Mouse (Mus musculus) forebrain, embryonic 13.5 days (tissue): ENCODE results near the gene Fam129b. TPM values are rescaled to one million over a fixed set of nuclear protein-coding genes. Genes with fewer than 3 reads are reported as not detected.

Experiments used
- ATAC-seq: fragments of 200-750 bp; cut with Nextera tagmentation; 2 replicates; pipeline ENCODE4 v1.8.0; 2017
- H3K27ac ChIP-seq: fragments of 300-500 bp; sonication (generic); 2 replicates; pipeline ENCODE4 v1.5.1; 2015; ENCODE audit warnings: inconsistent platforms, mild to moderate bottlenecking, moderate library complexity
- H3K27me3 ChIP-seq: fragments of 300-500 bp; sonication (generic); 2 replicates; pipeline ENCODE4 v1.6.1; 2015; ENCODE audit warnings: mild to moderate bottlenecking, inconsistent platforms
- H3K36me3 ChIP-seq: fragments of 300-500 bp; sonication (generic); 2 replicates; pipeline ENCODE4 v1.6.1; 2015; ENCODE audit warnings: mild to moderate bottlenecking, inconsistent platforms; ENCODE audit not compliant: poor library complexity, severe bottlenecking
- H3K4me1 ChIP-seq: fragments of 300-500 bp; sonication (generic); 2 replicates; pipeline ENCODE4 v1.6.1; 2015; ENCODE audit warnings: inconsistent platforms
- H3K4me2 ChIP-seq: fragments of 300-500 bp; sonication (generic); 2 replicates; pipeline ENCODE4 v1.6.1; 2015; ENCODE audit warnings: inconsistent platforms, mild to moderate bottlenecking, moderate library complexity
- H3K4me3 ChIP-seq: fragments of 300-500 bp; sonication (generic); 2 replicates; pipeline ENCODE4 v1.5.1; 2015; ENCODE audit warnings: mild to moderate bottlenecking, inconsistent platforms
- H3K9ac ChIP-seq: fragments of 300-500 bp; sonication (generic); 2 replicates; pipeline ENCODE4 v1.6.1; 2015; ENCODE audit warnings: mild to moderate bottlenecking, inconsistent platforms
- H3K9me3 ChIP-seq: fragments of 300-500 bp; sonication (generic); replicated peaks from 2 replicates; pipeline ENCODE4 v1.6.1; 2016; ENCODE audit warnings: inconsistent platforms
- WGBS: fragments of 180-500 bp; shearing (Covaris S2); methylation state at CpG from one replicate; pipeline ENCODE4 v1.1.7; 2015; 5-methylcytosine and 5-hydroxymethylcytosine counted together
- polyA plus RNA-seq: library from polyadenylated mRNA; unstranded; fragments of >200 nt; fragmentation: Nextera tagmentation; extraction: Ambion mirVana; gene quantifications from 2 replicates; pipeline ENCODE4 v1.2.1, GENCODE M21; 2015

Gene Fam129b
- polyA plus RNA-seq, 1 experiment from 2014 or later, result 21.1 TPM

DNA sequence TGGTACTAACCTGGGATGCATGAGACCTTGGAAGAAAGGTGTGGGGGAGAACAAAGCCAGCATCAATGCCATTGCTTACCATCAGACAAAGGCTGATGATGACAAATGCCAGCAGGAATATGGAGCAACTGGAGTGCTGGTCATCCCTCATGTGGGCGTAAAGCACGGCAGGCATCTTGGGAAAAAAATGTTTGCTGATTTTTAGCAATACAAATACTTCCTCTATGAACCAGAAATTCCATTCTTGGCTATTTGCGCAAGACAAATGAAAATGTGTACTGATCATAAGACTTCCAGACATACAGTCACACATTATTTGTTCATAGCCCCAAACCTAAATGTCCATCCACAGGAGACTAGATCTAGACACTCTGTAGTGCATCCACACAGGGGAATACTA is 12.6 kb upstream of the Fam129b start:
- H3K27me3 ChIP-seq, result no peaks in the 10 kb centered on the region
- H3K9me3 ChIP-seq, result no peaks in the 10 kb centered on the region
- H3K36me3 ChIP-seq, result no peaks in the 10 kb centered on the region
- no peak overlapping the region for H3K9ac ChIP-seq
- H3K4me3 ChIP-seq, result no peak overlapping the region
- no peak for ATAC-seq
- WGBS, result 93% methylated on average over 3 of the region's 3 CpGs
- H3K4me1 ChIP-seq, result no peaks in the 10 kb centered on the region
- H3K4me2 ChIP-seq, result no peak overlapping the region
- H3K27ac ChIP-seq, result no peak overlapping the region

GRCm38 (mm10) chr2:32864755-32865154 is 11.2 kb upstream of the Fam129b start:
- no peaks in the 10 kb centered on the region for H3K9me3 ChIP-seq
- no peaks in the 10 kb centered on the region for H3K36me3 ChIP-seq
- no peak overlapping the region for H3K27ac ChIP-seq
- 78% methylated on average over 2 of the region's 2 CpGs for WGBS
- H3K4me1 ChIP-seq, result no peaks in the 10 kb centered on the region
- no peak overlapping the region for H3K9ac ChIP-seq
- no peaks in the 10 kb centered on the region for H3K27me3 ChIP-seq
- no peak overlapping the region for H3K4me2 ChIP-seq
- no peak for ATAC-seq
- no peak overlapping the region for H3K4me3 ChIP-seq

GRCm38 (mm10) chr2:32867354-32867753 is 8.6 kb upstream of the Fam129b start:
- H3K9me3 ChIP-seq, result no peaks in the 10 kb centered on the region
- H3K4me3 ChIP-seq, result no peak overlapping the region
- H3K27ac ChIP-seq, result no peak overlapping the region
- no peaks in the 10 kb centered on the region for H3K4me1 ChIP-seq
- WGBS, result 84% methylated on average over 4 of the region's 4 CpGs
- ATAC-seq, result no peak
- H3K9ac ChIP-seq, result no peak overlapping the region
- H3K4me2 ChIP-seq, result no peak overlapping the region
- H3K36me3 ChIP-seq, result no peaks in the 10 kb centered on the region
- no peaks in the 10 kb centered on the region for H3K27me3 ChIP-seq

GRCm38 (mm10) chr2:32869721-32870274 is 6.1 kb upstream of the Fam129b start:
- Histone ChIP-seq H3K27me3 (no peaks in the 10 kb centered on the region), H3K4me2 (no peak overlapping the region), H3K9me3 (no peaks in the 10 kb centered on the region), H3K36me3 (no peaks in the 10 kb centered on the region), H3K4me1 (peaks cover 12% of the 10 kb centered on the region), H3K27ac (no peak overlapping the region), H3K9ac (no peak overlapping the region), H3K4me3 (no peak overlapping the region)
- WGBS, result 64% methylated on average over 6 of the region's 6 CpGs
- no peak for ATAC-seq

DNA sequence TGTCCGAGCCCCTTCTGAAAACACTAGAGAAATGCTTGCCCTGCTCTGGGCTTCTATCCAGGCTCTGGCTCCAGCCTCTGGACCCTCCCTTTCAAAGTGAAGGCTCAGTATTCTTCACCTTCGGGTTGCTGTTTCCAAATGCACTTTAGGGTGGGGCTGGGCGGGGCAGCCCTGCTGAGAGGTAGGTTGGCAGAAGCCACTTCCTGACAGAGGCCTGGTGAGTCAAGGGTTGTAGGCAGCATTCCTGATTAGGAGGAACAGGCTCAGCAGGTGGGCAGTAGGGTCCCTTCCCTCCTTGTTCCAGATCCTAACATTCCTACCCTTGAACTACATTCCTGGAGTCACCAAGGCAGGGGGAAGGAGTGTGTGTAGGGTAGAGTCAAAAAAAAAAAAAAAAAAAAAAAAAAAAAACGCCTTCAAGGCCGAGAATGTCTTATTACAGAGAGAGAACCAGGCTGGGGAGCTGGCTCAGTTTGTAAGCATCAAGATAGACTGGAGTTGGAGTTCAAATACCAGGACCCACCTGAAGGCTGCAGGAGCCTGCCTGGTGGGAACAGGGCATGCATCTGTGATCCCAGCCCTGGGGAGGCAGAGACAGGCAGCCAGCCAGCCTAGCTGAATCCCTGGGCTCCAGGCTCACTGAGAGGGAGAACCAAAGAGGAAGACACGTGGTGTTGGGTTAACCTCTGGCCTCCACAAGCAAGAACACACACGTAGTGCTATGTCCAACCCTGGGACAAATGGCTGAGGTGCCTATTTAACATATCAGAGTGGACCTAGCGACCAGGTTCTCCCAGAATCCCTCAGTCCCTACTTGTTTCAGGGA is 5.4 kb upstream of the Fam129b start:
- H3K4me1 ChIP-seq, result peaks cover 17% of the 10 kb centered on the region
- 62% methylated on average over 8 of the region's 8 CpGs for WGBS
- no peak overlapping the region for H3K4me2 ChIP-seq
- no peaks in the 10 kb centered on the region for H3K27me3 ChIP-seq
- ATAC-seq, result no peak
- H3K9ac ChIP-seq, result no peak overlapping the region
- H3K36me3 ChIP-seq, result no peaks in the 10 kb centered on the region
- H3K9me3 ChIP-seq, result no peaks in the 10 kb centered on the region
- H3K27ac ChIP-seq, result no peak overlapping the region
- no peak overlapping the region for H3K4me3 ChIP-seq

GRCm38 (mm10) chr2:32874070-32874469 is 1.8 kb upstream of the Fam129b start:
- no peak for ATAC-seq
- H3K4me3 ChIP-seq, result no peak overlapping the region
- no peaks in the 10 kb centered on the region for H3K9me3 ChIP-seq
- WGBS, result 82% methylated on average over 3 of the region's 3 CpGs
- peaks cover 46% of the 10 kb centered on the region for H3K4me1 ChIP-seq
- H3K9ac ChIP-seq, result no peak overlapping the region
- H3K4me2 ChIP-seq, result peak overlapping the region; percentile 91; the same call in 1 of the 2 replicates
- no peak overlapping the region; the same call in 1 of the 2 replicates for H3K27ac ChIP-seq
- no peaks in the 10 kb centered on the region for H3K36me3 ChIP-seq
- no peaks in the 10 kb centered on the region for H3K27me3 ChIP-seq

- peak; percentile 39 for ATAC-seq
- H3K27ac ChIP-seq, result peak overlapping the region; percentile 87
- H3K9ac ChIP-seq, result peak overlapping the region; percentile 91
- WGBS, result 12% methylated on average over 15 of the region's 15 CpGs
- peak overlapping the region; percentile 72 for H3K4me3 ChIP-seq
- H3K27me3 ChIP-seq, result no peaks in the 10 kb centered on the region
- no peaks in the 10 kb centered on the region for H3K36me3 ChIP-seq
- H3K4me1 ChIP-seq, result peaks cover 54% of the 10 kb centered on the region
- peak overlapping the region; percentile 91 for H3K4me2 ChIP-seq
- no peaks in the 10 kb centered on the region for H3K9me3 ChIP-seq
These were observed 801 bp upstream of the Fam129b start for GRCm38 (mm10) chr2:32874951-32875674.

- H3K27me3 ChIP-seq, result no peaks in the 10 kb centered on the region
- peak; percentile 25 for ATAC-seq
- H3K9ac ChIP-seq, result peak overlapping the region; percentile 91
- peak overlapping the region; percentile 91 for H3K4me2 ChIP-seq
- H3K36me3 ChIP-seq, result no peaks in the 10 kb centered on the region
- H3K9me3 ChIP-seq, result no peaks in the 10 kb centered on the region
- peaks cover 68% of the 10 kb centered on the region for H3K4me1 ChIP-seq
- H3K27ac ChIP-seq, result peak overlapping the region; percentile 87
- 4% methylated on average over 20 of the region's 20 CpGs for WGBS
- peak overlapping the region; percentile 72 for H3K4me3 ChIP-seq
These were observed 782 bp downstream of the Fam129b start for GRCm38 (mm10) chr2:32876490-32877302.

DNA sequence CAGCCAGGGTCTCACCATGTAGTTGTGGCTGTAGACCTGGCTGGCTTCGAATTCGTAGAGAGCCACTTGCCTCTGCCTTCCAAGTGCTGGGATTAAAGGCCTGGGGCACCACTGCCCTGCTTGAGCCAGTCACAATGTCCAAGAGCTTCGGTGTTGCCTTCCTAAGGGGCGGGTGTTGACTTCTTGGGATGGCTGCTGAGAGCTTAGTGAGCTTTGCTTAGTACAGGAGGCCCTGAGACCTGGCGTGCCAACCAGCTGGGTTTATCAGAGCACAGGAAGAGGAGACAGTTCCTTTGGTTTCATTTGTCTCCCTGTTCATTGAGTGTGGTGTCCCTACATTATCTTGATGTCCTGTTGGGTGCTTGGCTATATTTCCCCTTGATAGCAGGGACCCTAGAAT is 1.4 kb downstream of the Fam129b start:
- Histone ChIP-seq H3K4me3 (peak overlapping the region; percentile 72), H3K4me1 (peaks cover 71% of the 10 kb centered on the region), H3K9me3 (no peaks in the 10 kb centered on the region), H3K27me3 (no peaks in the 10 kb centered on the region), H3K9ac (peak overlapping the region; percentile 91), H3K36me3 (no peaks in the 10 kb centered on the region), H3K4me2 (peak overlapping the region; percentile 91), H3K27ac (no peak overlapping the region)
- ATAC-seq, result no peak
- WGBS, result 31% methylated on average over 5 of the region's 5 CpGs

DNA sequence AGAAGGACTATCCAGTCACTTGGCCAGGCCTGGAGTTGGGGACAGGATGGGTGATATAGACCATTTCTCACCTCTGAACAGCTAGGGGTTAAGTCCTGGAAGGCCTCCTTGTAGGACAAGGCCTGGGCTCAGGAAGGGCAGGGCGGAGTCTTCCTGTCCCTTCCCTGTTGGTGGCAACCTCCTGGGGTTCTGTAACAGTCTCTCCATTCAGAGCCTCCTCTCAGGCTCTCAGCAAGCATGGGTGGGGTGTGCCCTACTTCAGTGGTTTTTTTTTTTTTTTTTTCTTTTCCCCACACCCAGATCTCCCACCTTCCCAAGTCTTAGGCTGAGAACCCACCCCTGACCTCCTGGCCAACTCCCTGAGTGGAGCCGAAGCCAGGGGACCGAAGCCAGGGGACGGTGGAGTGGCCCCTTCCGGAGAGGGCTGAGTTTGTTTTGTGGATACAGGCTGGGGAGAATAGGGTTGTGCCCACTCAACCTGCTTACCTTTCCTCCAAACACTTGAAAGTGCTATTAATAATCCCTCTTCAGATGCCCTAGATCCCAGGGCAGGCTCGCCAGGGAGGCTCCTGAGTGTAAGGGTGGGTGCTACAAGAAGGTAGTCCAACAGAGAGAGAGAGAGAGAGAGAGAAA is 2.0 kb downstream of the Fam129b start:
- ATAC-seq, result no peak
- Histone ChIP-seq H3K4me1 (peaks cover 71% of the 10 kb centered on the region), H3K36me3 (no peaks in the 10 kb centered on the region), H3K27ac (no peak overlapping the region), H3K27me3 (no peaks in the 10 kb centered on the region), H3K9me3 (no peaks in the 10 kb centered on the region), H3K4me3 (peak overlapping the region; percentile 72), H3K9ac (peak overlapping the region; percentile 91), H3K4me2 (peak overlapping the region; percentile 91)
- 56% methylated on average over 6 of the region's 6 CpGs for WGBS

- Histone ChIP-seq H3K27ac (no peak overlapping the region), H3K4me1 (peaks cover 71% of the 10 kb centered on the region), H3K9me3 (no peaks in the 10 kb centered on the region), H3K27me3 (no peaks in the 10 kb centered on the region), H3K4me2 (peak overlapping the region; percentile 91), H3K36me3 (no peaks in the 10 kb centered on the region), H3K4me3 (peak overlapping the region; percentile 72), H3K9ac (peak overlapping the region; percentile 91)
- 70% methylated on average over 3 of the region's 3 CpGs for WGBS
- ATAC-seq, result no peak
These were observed 2.5 kb downstream of the Fam129b start for GRCm38 (mm10) chr2:32878396-32878795.
